Mouse (Mus musculus) retina, postnatal 1 day (tissue): ENCODE measurements around the gene Tcfl5.
A peak's percentile ranks its signal among the peaks of the same experiment; 100 is the strongest.

ENCODE experiments used
- DNase-seq: peaks from one replicate; pipeline ENCODE4 v3.0.0-alpha.2; 2012

Tcfl5 gene

GRCm38 (mm10) chr2:180642555-180643260 lies at the start of gene Tcfl5:
Gene Tcfl5, minus strand, starts transcription at chr2:180642708.
- DNase-seq, result peak; percentile 26

GRCm38 (mm10) chr2:180689841-180690240 lies 47.3 kb upstream of the Tcfl5 start:
- DNase-seq, result no peak

GRCm38 (mm10) chr2:180684031-180684430 lies 41.5 kb upstream of the Tcfl5 start:
- no peak for DNase-seq

DNA sequence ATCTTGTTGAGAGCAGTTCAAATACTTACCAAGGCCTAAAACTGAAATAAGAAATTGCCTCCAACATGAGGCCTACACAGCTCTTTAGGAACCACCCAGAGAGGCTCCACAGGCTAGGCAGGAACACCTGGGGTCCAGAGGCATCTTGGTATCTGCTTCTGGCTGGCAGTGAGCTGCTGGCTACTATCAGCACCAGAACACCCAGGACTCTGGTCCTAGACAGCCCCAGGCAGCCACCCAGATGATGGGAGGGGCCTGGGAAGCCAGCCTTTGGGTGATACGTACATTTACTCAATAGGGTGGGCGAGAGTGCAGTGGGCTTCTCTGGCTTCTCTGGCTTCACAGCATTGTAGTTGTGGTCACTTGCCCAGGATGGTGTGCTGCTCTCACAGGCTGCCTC lies 41.0 kb upstream of the Tcfl5 start:
- DNase-seq, result no peak

DNA sequence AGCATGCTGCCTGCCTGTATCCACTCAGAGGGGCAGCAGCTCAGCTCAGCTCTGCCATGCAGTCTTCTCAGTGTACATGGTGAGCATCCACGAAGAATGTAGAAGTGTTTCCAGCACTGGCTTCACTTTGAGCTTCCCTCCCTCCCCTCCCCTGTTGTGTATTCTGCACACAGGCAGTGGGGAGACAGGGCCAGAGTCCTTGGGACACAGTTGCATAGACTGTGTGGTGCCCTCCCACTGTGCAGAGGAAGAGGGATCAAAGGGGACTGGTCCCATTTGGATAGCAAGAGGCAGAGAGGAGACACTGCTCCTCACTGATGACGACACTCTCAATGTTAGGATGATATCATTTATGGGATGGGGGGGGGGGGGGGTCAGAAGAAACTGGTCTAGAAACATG lies 38.7 kb upstream of the Tcfl5 start:
- no peak for DNase-seq

DNA sequence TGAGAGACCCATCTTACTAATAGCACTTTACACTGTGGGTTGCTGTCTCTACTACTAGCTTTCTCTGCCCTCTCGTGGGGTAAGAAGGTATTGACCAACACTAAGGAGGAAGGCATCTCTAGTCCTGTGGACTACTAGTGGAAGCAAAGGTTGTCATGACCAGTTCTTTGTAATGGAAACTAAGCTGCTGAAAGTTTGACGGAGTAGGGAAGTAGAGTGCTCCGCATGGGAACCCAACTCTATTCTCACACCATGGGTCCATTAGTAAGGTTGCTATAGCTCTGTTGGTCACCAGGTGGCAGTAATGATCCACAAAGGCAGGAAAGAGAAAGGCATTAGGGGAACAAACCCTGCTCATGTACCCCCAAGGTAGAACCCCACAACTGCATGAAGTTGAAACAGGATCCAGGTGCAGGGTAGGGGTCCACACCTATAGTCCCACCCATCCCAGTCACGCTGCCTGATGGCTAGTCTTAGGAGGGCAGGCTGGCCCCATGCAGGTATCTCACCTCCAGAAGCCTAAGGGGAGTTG lies 36.2 kb upstream of the Tcfl5 start:
- DNase-seq, result peak; percentile 79

- DNase-seq, result no peak
Measured at GRCm38 (mm10) chr2:180676706-180677105, 34.2 kb upstream of the Tcfl5 start.

DNA sequence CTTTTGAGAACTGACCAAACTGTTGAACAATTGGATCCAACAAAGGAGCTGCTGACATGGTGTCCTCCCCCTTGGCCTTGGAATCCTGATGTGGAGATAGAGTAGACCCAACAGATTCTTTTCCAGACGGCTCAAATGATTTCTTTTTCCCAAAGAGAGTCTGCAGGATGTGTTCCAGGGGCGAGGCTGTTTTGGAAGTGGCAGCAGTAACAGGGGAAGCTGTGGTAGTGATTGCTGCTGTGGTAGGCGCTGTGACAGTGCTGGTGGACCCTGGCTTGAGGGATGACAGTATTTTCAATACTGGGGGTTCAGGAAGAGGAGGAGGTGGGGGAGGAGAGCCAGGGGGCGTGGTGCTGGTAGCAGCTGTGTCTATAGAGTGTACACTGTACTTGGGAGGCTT lies 19.5 kb upstream of the Tcfl5 start:
- DNase-seq, result no peak

DNA sequence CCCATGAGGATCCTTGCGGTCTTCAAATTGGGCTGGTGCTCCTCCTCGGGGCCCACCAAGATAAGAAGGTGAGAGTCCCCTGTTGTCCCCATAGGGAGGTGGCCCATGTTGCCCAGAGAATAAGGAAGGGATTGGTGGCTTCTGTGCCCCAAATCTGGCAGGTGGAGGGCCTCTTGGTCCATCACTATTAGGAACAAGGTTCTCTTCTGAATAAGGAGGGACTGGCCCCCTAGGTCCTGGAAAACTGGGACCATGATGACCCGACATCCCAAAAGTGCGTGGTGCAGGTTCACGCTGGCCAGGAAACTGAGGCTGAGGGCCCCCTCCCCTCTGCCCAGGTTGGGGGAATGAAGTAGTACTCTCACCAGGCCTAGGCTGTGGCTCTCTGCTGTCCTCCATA lies 18.0 kb upstream of the Tcfl5 start:
- no peak for DNase-seq

GRCm38 (mm10) chr2:180659353-180660150 lies 17.0 kb upstream of the Tcfl5 start:
- no peak for DNase-seq

DNA sequence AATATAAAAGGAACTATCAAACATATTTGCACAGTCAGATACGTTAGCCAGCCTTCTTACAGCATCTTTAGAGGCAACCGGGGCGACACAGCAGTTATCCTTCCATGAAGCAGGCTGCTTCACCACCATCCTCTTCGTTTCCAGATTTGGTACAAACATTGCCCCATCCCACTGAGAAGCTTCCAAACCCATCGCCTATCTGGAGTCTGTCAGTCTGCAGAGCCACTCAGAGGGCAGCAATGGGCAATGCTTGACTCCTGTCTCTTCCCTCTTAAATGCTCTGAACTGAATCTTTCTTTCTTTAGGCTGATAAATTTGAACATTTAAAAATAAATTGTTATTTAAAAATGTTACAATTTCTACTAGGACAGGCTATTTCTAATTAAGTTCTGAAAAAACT lies 15.9 kb upstream of the Tcfl5 start:
- DNase-seq, result no peak

- peak; percentile 85 for DNase-seq
Measured at GRCm38 (mm10) chr2:180657394-180658013, 15.0 kb upstream of the Tcfl5 start.

- no peak for DNase-seq
Measured at GRCm38 (mm10) chr2:180655150-180655549, 12.6 kb upstream of the Tcfl5 start.

- no peak for DNase-seq
Measured at GRCm38 (mm10) chr2:180654666-180655065, 12.2 kb upstream of the Tcfl5 start.

- DNase-seq, result no peak
Measured at GRCm38 (mm10) chr2:180646841-180647240, 4.3 kb upstream of the Tcfl5 start.

GRCm38 (mm10) chr2:180643626-180644025 lies 1.1 kb upstream of the Tcfl5 start:
- no peak for DNase-seq

DNA sequence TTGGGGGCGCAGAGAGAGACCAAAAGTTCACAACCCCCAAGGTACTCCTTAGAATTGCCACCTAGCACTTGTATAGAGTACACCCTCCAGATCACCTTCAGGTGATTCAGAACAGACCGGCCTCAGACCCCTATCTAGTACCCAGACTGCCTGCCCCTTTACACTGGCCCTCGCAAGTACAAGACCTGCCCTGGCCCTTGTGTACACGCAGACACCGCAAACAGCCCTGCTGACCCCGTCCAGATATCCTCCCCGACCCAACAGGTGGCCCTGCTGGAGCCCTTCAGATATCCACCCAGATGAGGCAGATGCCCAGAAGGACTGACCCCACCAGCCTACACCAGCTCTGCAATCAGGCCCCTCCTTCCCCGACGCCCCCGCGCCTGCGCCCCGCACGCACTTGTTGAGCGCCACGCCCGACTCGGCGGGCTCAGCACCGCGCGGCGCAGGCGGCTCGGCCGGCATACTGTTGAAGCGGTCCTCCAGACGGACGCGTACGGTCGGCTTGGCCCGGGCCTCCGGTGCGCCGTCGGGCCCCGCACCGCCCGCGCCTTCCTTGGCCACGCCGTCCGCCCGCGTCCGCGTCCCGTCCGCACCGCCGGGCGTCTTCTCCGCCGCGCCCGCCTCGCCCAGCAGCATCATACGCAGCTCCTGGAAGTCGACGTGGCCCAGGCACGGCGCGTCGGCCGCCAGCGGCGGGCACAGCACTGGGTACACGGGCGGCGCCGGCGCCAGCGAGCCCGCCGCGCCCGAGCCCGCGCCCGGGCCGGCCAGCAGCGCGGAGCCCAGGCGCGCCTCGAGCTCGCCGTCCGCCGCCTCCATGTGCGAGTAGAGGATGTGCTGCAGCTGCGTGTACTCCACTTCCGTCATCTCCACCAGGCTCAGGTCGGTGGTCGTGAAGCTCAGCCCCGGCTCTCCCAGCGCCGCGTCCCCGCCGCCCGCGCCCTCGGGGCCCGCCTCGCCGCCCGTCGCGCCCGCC lies 643 bp downstream of the Tcfl5 start:
- peak; percentile 30 for DNase-seq

DNA sequence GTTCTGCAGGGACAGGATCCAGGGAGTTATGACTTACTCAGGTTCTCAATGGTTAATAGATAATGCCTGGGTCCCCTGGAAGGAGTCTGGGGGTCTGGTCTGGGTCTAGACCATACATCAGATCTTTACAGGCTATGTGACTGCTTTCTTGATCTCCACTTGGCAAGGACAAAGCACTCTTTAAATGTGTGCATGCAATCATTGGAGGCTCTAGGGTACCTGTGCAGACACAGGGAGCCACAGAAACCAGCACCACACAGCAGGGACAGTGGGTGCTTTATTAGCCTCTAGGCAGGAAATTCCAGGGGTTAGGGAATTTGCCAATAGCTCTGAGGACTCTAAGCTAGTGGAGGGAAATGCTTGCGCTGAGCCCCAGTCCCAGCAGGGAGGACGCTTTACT lies 30.6 kb downstream of the Tcfl5 start:
- no peak for DNase-seq

DNA sequence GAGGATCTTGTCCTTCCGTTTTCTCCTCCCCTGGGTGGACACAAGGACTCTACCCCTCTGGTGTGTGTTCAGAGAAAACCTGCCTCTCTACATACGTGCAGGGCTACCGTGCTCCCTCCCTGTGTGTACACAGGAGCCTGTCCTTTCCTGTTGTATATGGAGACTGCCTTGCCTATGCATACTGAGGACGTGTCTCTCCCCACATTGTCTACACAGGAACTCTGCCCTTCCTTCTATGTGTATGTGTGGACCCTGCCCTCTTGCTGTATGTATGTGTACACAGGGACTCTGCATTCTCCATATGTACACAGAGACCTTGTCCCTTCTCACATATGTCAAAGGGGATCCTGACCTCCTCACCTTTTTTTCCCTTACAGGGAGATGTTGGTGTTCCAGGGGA lies 32.2 kb downstream of the Tcfl5 start:
- no peak for DNase-seq

- no peak for DNase-seq
Measured at GRCm38 (mm10) chr2:180604781-180605180, 37.7 kb downstream of the Tcfl5 start.

GRCm38 (mm10) chr2:180600569-180601021 lies 41.9 kb downstream of the Tcfl5 start:
- DNase-seq, result peak; percentile 86

DNA sequence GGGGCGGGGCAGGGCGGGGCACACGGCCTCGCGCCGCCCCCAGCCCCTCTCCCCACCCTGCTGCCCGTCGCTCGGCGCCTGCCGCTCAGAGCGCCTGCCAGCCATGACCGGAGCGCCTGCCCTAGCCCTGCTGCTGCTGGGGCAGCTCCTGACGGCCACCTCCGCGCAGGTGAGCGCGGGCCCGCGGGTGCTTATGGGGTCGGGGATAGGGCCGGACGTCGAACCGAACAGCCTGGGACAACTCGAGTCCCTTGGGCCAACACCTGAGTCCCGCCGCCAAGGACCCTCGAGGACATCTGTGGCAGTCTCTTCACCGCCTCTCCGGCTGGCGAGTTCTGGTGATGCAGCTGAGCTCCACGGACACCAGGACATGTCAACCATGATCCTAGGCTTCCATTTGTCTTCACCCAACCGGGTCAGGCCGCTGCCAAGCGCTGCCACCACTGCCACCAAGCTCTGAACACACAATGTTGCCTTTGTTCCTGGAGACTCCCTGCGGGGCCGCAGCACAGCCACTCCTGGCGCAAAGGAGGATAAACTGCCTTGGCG lies 44.3 kb downstream of the Tcfl5 start:
- DNase-seq, result peak; percentile 89
